Mouse (Mus musculus): ENCODE measurements around the gene Adamts15. TPM values are rescaled to one million over a fixed set of nuclear protein-coding genes. Genes with fewer than 3 reads are reported as not detected.

The Adamts15 gene
- 1 to 10 TPM; 4.6 to 7.1 (median 5.9) TPM for total RNA-seq (2022)

DNA sequence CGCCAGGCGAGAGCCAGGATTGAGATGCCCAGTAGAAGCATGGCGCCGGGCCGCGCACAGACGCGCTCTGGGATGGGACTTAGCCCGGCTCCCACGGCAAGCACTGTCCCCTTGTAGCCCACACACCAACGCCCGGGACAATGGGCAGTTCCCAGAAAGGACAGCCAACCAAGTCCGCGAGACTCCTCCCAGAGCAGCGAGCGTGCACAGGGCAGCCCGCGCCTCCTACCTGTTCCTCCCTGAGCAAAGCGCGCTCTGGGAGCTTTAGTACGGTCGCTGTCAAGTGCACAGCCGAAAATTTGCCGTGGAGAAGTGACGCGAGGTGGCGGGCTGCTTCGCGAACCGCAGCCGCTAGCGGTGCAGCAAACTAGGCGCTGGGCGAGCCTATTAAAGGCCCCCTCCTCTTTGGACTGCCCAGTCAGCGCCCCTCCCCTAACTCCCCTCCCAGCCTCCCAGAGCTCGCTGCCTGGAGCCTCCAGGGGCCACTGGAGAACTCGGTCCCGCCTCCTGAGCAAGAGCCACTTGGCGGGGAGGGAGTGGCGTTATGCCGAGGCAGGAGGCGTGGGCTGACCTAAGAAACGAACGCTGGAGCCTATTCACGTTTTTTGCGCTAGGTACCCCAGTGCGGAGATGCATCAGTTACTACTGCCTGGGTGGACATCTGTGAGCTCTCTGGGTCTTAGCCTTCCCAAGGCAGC is at the start of gene Adamts15:
Adamts15 (minus strand) TSS at position 256 of the 698 bp plus-strand sequence.
- peak; percentile 66 for DNase-seq (ENCODE audit: low spot score)

DNA sequence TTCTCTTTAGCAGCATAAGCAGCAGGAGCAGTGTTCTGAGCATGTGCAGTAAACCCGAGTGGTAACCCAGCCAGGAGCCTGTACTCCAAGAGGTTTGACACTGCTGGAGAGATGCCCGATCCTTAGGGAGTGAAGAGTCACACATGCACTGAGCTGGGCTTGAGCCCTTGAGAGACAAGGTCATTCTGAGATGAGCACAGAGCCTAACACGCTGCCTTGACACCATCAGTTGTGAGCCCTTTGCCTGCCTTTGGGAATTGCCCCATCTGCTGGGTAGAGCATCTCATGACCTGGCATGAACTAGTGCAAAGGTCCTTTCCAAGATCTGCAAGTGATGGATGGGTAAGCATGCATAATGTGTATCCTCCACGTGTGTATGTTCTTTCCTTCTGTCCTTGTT is 49.7 kb upstream of the Adamts15 start:
- DNase-seq (ENCODE audit: low spot score) = no peak

- DNase-seq (ENCODE audit: low spot score) = no peak
Observed at GRCm38 (mm10) chr9:30970001-30970400, 47.7 kb upstream of the Adamts15 start.

DNA sequence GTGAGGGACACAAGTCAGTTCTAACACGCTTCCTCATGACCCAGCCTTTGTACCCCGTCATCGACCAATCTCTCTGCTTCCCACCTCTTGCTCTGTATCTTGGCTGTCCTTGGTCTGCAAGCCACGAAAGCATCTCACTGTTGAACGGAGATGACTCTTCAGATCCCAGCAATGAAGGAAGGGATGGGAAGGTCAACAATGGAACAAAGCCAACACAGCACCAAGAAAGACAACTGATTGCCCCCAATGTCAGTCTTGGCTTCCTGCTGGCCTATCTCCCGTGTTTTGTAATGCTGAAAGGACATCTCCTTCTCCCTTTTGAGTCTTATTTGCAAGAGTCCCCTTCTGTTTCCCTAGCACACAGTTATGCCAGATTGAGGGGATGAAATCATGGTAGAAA is 45.9 kb upstream of the Adamts15 start:
- no peak for DNase-seq (ENCODE audit: low spot score)

DNA sequence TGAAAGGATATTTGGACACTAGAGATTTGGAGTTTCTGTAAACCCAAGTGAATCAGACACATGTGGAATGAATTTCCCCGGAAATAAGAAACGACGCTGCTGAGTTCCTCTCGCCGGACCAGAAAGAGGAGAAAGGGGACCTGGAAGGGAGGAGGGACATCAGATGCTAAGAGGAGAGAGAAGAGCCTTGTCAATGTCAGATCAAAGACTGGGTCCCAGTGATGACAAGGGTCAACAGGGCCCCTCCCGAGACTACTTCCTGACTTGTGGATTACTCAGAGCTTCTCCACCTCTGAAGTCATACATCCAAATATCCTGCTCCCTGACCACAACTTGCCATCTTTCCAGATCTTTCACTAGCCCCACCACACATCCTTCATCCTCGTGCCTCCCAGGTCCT is 44.6 kb upstream of the Adamts15 start:
- no peak for DNase-seq (ENCODE audit: low spot score)

- DNase-seq (ENCODE audit: low spot score) = no peak
Observed at GRCm38 (mm10) chr9:30964685-30965084, 42.4 kb upstream of the Adamts15 start.

- DNase-seq (ENCODE audit: low spot score) = no peak
Observed at GRCm38 (mm10) chr9:30963780-30964179, 41.5 kb upstream of the Adamts15 start.

GRCm38 (mm10) chr9:30955246-30955645 is 33.0 kb upstream of the Adamts15 start:
- DNase-seq (ENCODE audit: low spot score) = no peak

- DNase-seq (ENCODE audit: low spot score) = no peak
Observed at GRCm38 (mm10) chr9:30953287-30953686, 31.0 kb upstream of the Adamts15 start.

- no peak for DNase-seq (ENCODE audit: low spot score)
Observed at GRCm38 (mm10) chr9:30951461-30951860, 29.2 kb upstream of the Adamts15 start.

DNA sequence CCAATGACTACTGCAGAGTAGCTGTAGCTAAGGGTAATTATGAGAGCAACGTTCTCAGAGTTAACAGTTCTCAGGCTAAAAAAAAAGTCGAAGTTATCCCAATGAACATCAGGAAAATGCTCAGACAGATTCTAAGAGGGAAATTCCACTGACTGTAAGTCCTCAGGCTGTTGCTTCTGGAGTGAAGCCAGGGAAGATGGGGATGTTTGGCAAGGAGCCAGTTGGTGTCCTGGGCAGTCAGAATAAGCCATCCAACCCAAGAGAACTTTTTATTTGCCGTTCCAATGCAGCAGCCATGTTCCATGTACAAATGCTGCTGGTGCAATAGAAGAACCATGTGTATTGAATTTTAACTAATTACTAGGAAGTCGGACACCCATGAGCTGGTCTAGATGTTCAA is 28.3 kb upstream of the Adamts15 start:
- DNase-seq (ENCODE audit: low spot score) = no peak

DNA sequence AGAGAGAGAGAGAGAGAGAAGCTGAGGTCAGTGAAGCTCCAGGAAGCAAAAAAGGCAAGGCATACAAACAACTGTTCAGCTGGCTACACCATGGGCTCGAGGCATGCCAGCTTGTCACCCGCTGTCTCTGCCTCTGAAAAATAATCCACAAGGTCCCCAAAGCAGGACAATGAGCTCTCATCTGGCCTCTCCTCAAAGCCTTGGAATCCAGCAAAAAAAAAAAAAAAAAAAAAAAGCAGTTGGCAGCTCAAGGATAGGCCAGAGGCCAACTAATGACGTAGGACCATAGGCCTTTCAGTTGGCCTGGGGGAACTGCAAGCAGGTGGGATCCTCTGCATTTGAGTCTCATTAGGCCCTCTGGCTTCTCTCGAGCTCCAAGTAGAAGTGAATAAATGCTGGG is 27.7 kb upstream of the Adamts15 start:
- DNase-seq (ENCODE audit: low spot score) = no peak

DNA sequence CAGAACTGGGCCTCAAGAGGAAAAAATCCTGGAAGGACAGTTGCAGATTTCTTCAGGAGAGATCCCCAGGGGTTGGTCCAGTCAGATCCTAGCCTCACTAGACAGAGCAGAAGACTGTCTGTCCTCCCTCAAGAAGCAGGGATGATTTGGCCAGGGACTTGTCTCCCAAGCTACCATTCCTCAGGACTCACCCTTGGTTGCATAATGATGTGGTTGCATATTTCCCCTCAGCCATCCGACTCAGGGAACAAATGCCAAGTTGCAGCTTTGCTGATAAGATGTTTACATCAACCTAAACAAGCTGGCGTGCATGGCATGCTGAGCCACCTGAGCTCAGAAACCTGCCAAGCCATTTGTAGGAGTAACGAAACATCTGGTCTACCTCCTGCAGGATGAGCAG is 27.2 kb upstream of the Adamts15 start:
- no peak for DNase-seq (ENCODE audit: low spot score)

- DNase-seq (ENCODE audit: low spot score) = no peak
Observed at GRCm38 (mm10) chr9:30945276-30945675, 23.0 kb upstream of the Adamts15 start.

- no peak for DNase-seq (ENCODE audit: low spot score)
Observed at GRCm38 (mm10) chr9:30944234-30944633, 22.0 kb upstream of the Adamts15 start.

GRCm38 (mm10) chr9:30943341-30943740 is 21.1 kb upstream of the Adamts15 start:
- no peak for DNase-seq (ENCODE audit: low spot score)

- no peak for DNase-seq (ENCODE audit: low spot score)
Observed at GRCm38 (mm10) chr9:30942512-30943313, 20.5 kb upstream of the Adamts15 start, which contains the start of gene Adamts8. Gene Adamts8 (plus strand): TSS chr9:30942562.

GRCm38 (mm10) chr9:30940328-30940727 is 18.1 kb upstream of the Adamts15 start:
- peak; percentile 89 for DNase-seq (ENCODE audit: low spot score)

GRCm38 (mm10) chr9:30936674-30937438 is 14.6 kb upstream of the Adamts15 start:
- DNase-seq (ENCODE audit: low spot score) = no peak

- no peak for DNase-seq (ENCODE audit: low spot score)
Observed at GRCm38 (mm10) chr9:30934827-30935226, 12.6 kb upstream of the Adamts15 start.

DNA sequence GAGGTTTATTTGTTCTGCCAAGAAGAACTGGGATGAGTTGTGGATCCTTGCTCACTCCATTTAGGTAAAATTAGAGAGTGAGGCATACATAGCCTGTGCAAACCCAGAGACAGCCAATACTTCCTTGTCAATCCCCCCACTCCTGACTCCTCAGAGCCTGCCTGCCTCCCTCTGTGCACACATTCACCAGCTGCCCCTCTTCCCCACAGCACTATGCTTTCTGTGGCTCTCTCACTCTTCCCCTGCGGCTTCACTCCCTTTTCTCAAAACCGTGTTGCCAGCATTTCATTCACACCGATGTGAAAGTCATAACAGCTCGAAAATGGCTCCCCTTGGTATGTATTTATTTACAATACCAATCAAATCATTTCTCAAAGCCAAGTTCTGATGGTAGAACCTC is 10.1 kb upstream of the Adamts15 start:
- no peak for DNase-seq (ENCODE audit: low spot score)

DNA sequence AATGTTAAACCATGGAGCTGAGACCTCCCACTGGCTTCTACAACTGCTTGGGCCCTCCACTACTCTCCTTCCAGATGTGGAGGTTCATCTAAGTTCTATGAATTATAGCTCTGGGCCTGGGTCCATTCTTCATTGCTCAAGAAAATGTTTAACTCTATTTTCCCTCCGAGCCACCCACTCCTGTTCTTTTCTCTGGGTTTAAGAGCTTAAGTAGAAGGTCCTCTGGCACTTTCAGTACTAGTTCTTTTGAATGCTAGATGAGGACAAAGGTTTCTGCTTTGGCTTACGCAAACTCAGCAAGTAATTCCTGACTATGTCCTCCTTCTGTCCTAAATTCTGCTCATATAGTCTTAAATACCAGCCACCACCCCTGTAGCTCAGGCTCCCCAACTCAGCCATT is 6.5 kb upstream of the Adamts15 start:
- no peak for DNase-seq (ENCODE audit: low spot score)
